Mouse (Mus musculus) liver, embryonic 12.5 days (tissue): Measurements from ENCODE around the gene Tmco1. TPM values are rescaled to one million over a fixed set of nuclear protein-coding genes. Genes with fewer than 3 reads are reported as not detected.
A peak's percentile ranks its signal among the peaks of the same experiment; 100 is the strongest.

Source experiments
- ATAC-seq: fragments of 200-750 bp; cut with Nextera tagmentation; 2 replicates; pipeline ENCODE4 v1.8.0; 2017; ENCODE audit warnings: moderate number of reproducible peaks, mild to moderate bottlenecking, moderate library complexity
- H3K27ac ChIP-seq: fragments of 300-500 bp; sonication (generic); 2 replicates; pipeline ENCODE4 v1.5.1; 2016; ENCODE audit warnings: mild to moderate bottlenecking
- H3K27me3 ChIP-seq: fragments of 300-500 bp; sonication (generic); replicated peaks from 2 replicates; pipeline ENCODE4 v1.6.1; 2016; ENCODE audit warnings: mild to moderate bottlenecking, moderate library complexity
- H3K36me3 ChIP-seq: fragments of 300-500 bp; sonication (generic); 2 replicates; pipeline ENCODE4 v1.6.1; 2016; ENCODE audit warnings: mild to moderate bottlenecking, moderate library complexity
- H3K4me1 ChIP-seq: fragments of 300-500 bp; sonication (generic); 2 replicates; pipeline ENCODE4 v1.6.1; 2016
- H3K4me2 ChIP-seq: fragments of 300-500 bp; sonication (generic); 2 replicates; pipeline ENCODE4 v1.6.1; 2016; ENCODE audit warnings: mild to moderate bottlenecking, moderate library complexity
- H3K4me3 ChIP-seq: fragments of 300-500 bp; sonication (generic); 2 replicates; pipeline ENCODE4 v1.5.1; 2016; ENCODE audit warnings: mild to moderate bottlenecking, moderate library complexity
- H3K9ac ChIP-seq: fragments of 300-500 bp; sonication (generic); 2 replicates; pipeline ENCODE4 v1.6.1; 2016; ENCODE audit warnings: mild to moderate bottlenecking, moderate library complexity
- H3K9me3 ChIP-seq: fragments of 300-500 bp; sonication (generic); replicated peaks from 2 replicates; pipeline ENCODE4 v1.6.1; 2016; ENCODE audit warnings: mild to moderate bottlenecking, moderate library complexity
- WGBS: fragments of 180-500 bp; shearing (Covaris S2); methylation state at CpG from one replicate; pipeline ENCODE4 v1.1.7; 2016; ENCODE audit not compliant: insufficient replicate concordance; 5-methylcytosine and 5-hydroxymethylcytosine counted together
- polyA plus RNA-seq: library from polyadenylated mRNA; unstranded; fragments of >200 nt; fragmentation: Nextera tagmentation; extraction: Ambion mirVana; gene quantifications from 2 replicates; pipeline ENCODE4 v1.2.1, GENCODE M21; 2016

Gene Tmco1
- polyA plus RNA-seq, 1 experiment from 2014 or later: 74.2 TPM

DNA sequence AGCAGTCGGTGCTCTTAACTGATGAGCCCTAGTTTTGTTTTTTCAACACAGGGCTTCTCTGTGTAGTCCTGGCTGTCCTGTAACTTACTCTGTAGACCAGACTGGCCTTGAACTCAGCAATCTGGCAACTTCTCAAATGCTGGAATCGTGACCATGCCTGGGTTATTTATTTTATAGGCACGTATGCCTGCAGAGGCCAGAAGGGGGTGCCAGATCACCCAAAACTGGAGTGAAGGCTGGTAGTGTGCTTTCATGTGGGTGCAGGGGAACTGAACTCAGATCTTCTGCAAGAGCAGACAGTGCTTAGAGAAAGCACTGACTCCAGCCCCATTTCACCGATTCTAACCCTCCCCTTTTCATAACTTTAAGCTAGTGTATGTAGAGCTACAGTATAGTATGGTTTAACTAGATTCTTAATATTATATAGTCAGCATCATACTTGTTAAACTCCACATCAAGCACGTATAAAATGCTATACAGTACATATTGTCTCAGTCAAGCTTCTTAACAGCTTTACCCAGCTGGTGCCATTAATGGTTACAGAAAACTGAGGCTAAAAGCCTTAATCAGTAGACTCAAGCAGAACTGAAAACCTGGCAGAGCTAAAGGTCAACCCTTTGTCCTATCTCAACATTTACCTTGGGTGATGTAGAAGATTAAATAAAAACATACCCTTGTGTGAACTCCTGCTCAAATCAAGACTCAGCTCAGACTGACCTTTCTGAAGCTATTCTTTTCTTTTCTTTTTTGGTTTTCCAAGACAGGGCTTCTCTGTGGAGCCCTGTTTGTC, 1.5 kb upstream of the Tmco1 start:
- 47% methylated on average over 5 of the region's 5 CpGs for WGBS
- peak overlapping the region; percentile 56 for H3K27ac ChIP-seq
- peaks cover 44% of the 10 kb centered on the region for H3K4me1 ChIP-seq

GRCm38 (mm10) chr1:167307674-167308073, 504 bp upstream of the Tmco1 start:
- peak overlapping the region; percentile 96 for H3K27ac ChIP-seq

More for the DNA sequence above, 1.5 kb upstream of the Tmco1 start:
- no peak for ATAC-seq
- Histone ChIP-seq H3K27me3 (peaks cover 7% of the 10 kb centered on the region), H3K36me3 (peaks cover 13% of the 10 kb centered on the region), H3K4me3 (peak overlapping the region; percentile 96), H3K9me3 (no peaks in the 10 kb centered on the region), H3K4me2 (peak overlapping the region; percentile 77), H3K9ac (no peak overlapping the region)

DNA sequence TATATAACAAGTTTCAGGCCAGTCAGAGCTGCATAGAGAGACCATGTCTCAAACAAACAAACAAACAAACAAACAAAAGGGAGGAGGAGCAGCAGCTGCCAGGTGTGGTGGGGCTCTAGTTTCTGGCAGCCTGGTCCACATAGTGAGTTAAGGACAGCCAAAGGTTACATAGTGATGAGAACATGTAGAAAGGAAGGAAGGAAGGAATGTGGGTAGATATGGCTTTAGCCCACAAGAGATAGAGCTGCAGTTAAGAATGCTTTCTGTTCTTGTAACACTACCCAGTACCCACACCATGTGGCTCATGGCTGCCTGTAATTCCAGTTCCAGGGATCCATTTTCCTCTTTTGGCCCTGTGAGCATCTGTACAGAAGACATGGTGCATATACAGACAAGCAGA, 4.2 kb downstream of the Tmco1 start:
- H3K4me3 ChIP-seq: no peak overlapping the region
- H3K9me3 ChIP-seq: no peaks in the 10 kb centered on the region
- H3K27me3 ChIP-seq: no peaks in the 10 kb centered on the region
- H3K4me1 ChIP-seq: peaks cover 40% of the 10 kb centered on the region
- no peak overlapping the region for H3K27ac ChIP-seq
- H3K9ac ChIP-seq: 0 out of 2 replicates have a peak overlapping the region, but pooled peaks have one; percentile 12
- H3K4me2 ChIP-seq: 0 out of 2 replicates have a peak overlapping the region, but pooled peaks have one; percentile 4
- peaks cover 62% of the 10 kb centered on the region for H3K36me3 ChIP-seq
- ATAC-seq: no peak

More at GRCm38 (mm10) chr1:167307674-167308073, 504 bp upstream of the Tmco1 start:
- Histone ChIP-seq H3K4me3 (peak overlapping the region; percentile 96), H3K9me3 (no peaks in the 10 kb centered on the region), H3K27me3 (peaks cover 7% of the 10 kb centered on the region), H3K4me2 (peak overlapping the region; percentile 77), H3K9ac (peak overlapping the region; percentile 98), H3K4me1 (peaks cover 55% of the 10 kb centered on the region), H3K36me3 (peaks cover 23% of the 10 kb centered on the region)
- WGBS: 23% methylated on average over 11 of the region's 11 CpGs
- no peak for ATAC-seq

DNA sequence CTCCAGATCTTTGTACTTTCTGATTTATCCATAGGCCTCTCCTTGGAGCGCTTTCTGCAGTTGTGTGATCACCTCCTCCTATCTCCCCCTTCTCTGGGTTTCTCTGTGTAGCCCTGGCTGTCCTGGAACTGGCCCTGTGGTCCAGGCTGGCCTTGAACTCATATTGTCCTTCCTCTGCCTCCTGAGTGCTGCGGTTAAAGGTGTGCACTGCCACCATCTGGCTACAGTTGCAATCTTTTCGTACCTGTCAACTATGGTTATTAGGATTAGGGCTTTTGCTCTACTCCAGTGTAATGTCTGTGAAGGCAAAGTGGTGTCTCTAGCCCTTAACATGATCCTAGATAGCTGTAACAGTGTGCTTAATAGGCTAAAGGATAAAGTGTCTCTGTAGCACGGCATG, 5.0 kb downstream of the Tmco1 start:
- Histone ChIP-seq H3K9ac (no peak overlapping the region), H3K27ac (peak overlapping the region; percentile 25; the same call in 1 of the 2 replicates), H3K36me3 (peaks cover 69% of the 10 kb centered on the region), H3K4me2 (no peak overlapping the region), H3K4me1 (peaks cover 36% of the 10 kb centered on the region), H3K9me3 (no peaks in the 10 kb centered on the region), H3K4me3 (no peak overlapping the region), H3K27me3 (no peaks in the 10 kb centered on the region)
- no peak for ATAC-seq
- WGBS: 71% methylated on average over 4 of the region's 4 CpGs

- Histone ChIP-seq H3K9me3 (no peaks in the 10 kb centered on the region), H3K27me3 (no peaks in the 10 kb centered on the region), H3K27ac (no peak overlapping the region), H3K9ac (no peak overlapping the region), H3K4me3 (no peak overlapping the region), H3K36me3 (peaks cover 93% of the 10 kb centered on the region), H3K4me2 (no peak overlapping the region), H3K4me1 (no peaks in the 10 kb centered on the region)
- 92% methylated on average over 6 of the region's 6 CpGs for WGBS
- no peak for ATAC-seq
Observed at GRCm38 (mm10) chr1:167321691-167322090, 13.5 kb downstream of the Tmco1 start.

DNA sequence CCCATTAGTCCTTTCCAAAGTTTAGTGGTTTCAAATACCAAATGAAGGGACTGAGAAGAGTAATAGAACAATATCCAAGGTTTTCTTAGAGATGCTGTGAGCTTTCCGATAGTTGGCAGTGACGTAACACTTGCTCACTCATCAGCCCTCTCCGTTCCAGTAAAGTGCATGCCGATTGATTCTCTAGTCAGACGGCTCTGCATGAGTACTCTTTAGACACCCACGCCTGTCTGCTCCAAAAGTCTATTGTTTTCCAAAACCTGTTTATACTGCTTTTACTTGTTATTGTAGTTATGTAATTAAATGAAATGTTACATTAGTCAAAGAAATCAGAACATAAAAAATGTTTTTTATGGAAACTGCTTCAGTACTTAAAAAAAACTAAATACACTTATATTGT, 20.6 kb downstream of the Tmco1 start:
- Histone ChIP-seq H3K4me2 (no peak overlapping the region), H3K4me3 (no peak overlapping the region), H3K9ac (no peak overlapping the region), H3K27ac (no peak overlapping the region), H3K4me1 (no peaks in the 10 kb centered on the region), H3K27me3 (no peaks in the 10 kb centered on the region), H3K9me3 (no peaks in the 10 kb centered on the region), H3K36me3 (peaks cover 95% of the 10 kb centered on the region)
- ATAC-seq: no peak
- 82% methylated on average over 6 of the region's 6 CpGs for WGBS

GRCm38 (mm10) chr1:167331106-167331505, 22.9 kb downstream of the Tmco1 start:
- H3K27me3 ChIP-seq: no peaks in the 10 kb centered on the region
- no peak overlapping the region for H3K9ac ChIP-seq
- H3K4me2 ChIP-seq: no peak overlapping the region
- no peak; the same call in 1 of the 2 replicates for ATAC-seq
- H3K4me3 ChIP-seq: no peak overlapping the region
- H3K27ac ChIP-seq: no peak overlapping the region
- no peaks in the 10 kb centered on the region for H3K4me1 ChIP-seq
- 66% methylated on average over 8 of the region's 8 CpGs for WGBS
- no peaks in the 10 kb centered on the region for H3K9me3 ChIP-seq
- H3K36me3 ChIP-seq: peaks cover 72% of the 10 kb centered on the region

DNA sequence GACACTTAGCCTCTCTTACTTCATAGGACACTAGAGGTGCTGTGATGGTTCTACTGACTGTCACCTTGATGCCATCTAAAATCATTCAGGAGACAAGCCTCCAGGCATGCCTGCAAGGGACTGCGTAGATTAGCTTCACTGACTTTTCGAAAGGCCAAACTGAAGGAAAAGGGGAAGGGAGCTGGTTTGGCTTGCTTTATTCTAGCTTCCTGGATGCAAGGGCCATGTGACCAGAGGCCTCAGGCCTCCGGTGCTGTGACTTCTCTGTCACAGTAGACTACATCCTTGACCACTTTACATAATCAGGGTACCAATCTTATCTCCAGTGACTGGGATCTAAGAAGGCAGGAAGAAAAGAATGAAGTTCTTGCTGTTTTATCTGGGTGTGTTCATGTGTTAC, 28.2 kb downstream of the Tmco1 start:
- Histone ChIP-seq H3K27me3 (no peaks in the 10 kb centered on the region), H3K9me3 (no peaks in the 10 kb centered on the region), H3K4me2 (no peak overlapping the region), H3K9ac (no peak overlapping the region), H3K4me3 (no peak overlapping the region), H3K36me3 (peaks cover 23% of the 10 kb centered on the region), H3K4me1 (peaks cover 24% of the 10 kb centered on the region), H3K27ac (no peak overlapping the region)
- 60% methylated on average over 3 of the region's 3 CpGs for WGBS
- no peak for ATAC-seq

DNA sequence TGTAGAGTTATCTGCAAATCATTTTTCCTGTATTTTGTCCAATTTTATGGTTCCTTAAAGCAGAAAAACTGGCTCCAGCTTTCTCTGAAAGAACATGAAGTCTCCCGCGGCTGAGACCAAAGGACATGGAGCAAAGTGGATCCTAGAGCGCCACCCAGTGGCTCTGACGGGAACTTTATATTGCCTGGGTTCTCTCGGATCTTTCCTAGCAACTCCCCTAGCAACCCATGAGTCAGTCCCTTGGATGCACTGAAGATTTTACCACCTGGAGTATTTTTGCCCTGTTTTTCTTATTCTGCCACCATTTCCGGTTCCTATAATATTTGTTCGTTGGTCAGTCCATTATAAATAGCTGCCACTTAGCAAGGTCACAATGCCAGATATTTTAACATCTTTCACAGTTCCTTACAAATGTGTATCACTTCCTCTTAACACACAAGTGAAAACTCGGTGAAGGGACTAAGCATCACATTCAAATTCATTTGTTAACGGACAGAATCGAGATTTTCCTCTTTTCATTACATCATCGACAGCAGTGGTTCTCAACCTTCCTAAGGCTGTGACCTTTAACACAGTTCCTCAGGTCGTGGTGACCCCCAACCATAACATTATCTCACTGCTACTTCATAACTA, 29.4 kb downstream of the Tmco1 start:
- no peak for ATAC-seq
- Histone ChIP-seq H3K4me3 (no peak overlapping the region), H3K4me2 (no peak overlapping the region), H3K36me3 (peaks cover 12% of the 10 kb centered on the region), H3K27me3 (no peaks in the 10 kb centered on the region), H3K4me1 (peaks cover 27% of the 10 kb centered on the region), H3K27ac (no peak overlapping the region), H3K9me3 (no peaks in the 10 kb centered on the region), H3K9ac (no peak overlapping the region)
- WGBS: 14% methylated on average over 12 of the region's 12 CpGs

DNA sequence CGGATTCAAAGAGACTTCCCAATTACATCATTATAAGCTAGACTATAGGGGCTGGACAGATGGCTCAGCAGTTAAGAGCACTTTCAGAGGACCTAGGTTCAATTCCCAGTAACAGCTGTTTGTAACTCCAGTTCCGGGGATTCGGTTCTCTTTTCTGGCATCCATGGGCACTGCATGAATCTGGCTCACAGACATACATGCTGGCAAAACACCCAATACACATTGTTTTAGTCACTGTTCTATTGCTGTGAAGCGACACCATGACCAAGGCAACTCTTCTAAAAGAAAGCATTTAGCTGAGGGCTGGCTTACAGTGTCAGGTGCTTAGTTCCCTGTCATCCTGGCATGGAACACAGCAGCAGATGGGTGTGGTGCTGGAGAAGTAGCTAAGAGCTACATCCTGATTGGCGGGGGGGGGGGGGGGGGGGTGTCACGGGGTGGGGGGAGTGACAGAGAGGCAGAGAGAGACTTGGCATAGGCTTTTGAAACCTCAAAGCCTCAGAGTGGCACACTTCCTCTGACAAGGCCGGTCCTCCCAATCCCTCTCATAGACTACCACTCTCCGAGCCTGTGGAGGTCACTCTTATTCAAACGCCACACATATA, 31.1 kb downstream of the Tmco1 start:
- Histone ChIP-seq H3K4me2 (peak overlapping the region; percentile 95; the same call in 1 of the 2 replicates), H3K36me3 (no peaks in the 10 kb centered on the region)
- 75% methylated on average over 7 of the region's 9 CpGs for WGBS

GRCm38 (mm10) chr1:167340111-167340787, 32.1 kb downstream of the Tmco1 start:
- Histone ChIP-seq H3K9me3 (no peaks in the 10 kb centered on the region), H3K4me3 (peak overlapping the region; percentile 65), H3K36me3 (no peaks in the 10 kb centered on the region), H3K4me1 (peaks cover 27% of the 10 kb centered on the region), H3K9ac (peak overlapping the region; percentile 73), H3K27ac (peak overlapping the region; percentile 56), H3K4me2 (peak overlapping the region; percentile 95), H3K27me3 (no peaks in the 10 kb centered on the region)
- 2% methylated on average over 47 of the region's 47 CpGs for WGBS
- ATAC-seq: peak; percentile 79

More for the DNA sequence above, 31.1 kb downstream of the Tmco1 start:
- H3K4me1 ChIP-seq: peaks cover 27% of the 10 kb centered on the region
- no peaks in the 10 kb centered on the region for H3K9me3 ChIP-seq
- no peak for ATAC-seq
- H3K4me3 ChIP-seq: no peak overlapping the region
- no peaks in the 10 kb centered on the region for H3K27me3 ChIP-seq
- 0 out of 2 replicates have a peak overlapping the region, but pooled peaks have one; percentile 73 for H3K9ac ChIP-seq
- no peak overlapping the region for H3K27ac ChIP-seq
